Mouse (Mus musculus): Measurements from ENCODE around the gene Mcidas. TPM values are rescaled to one million over a fixed set of nuclear protein-coding genes. Genes with fewer than 3 reads are reported as not detected.

Gene Mcidas
- polyA plus RNA-seq, 1 experiment, result 0.10 TPM

GRCm38 (mm10) chr13:113031351-113031750 is 37.7 kb downstream of the Mcidas start:
- TF ChIP-seq POLR2A (IDR thresholded peaks at IDR 0.05; ENCODE audit: extremely low read depth, insufficient read depth, low read length), result no peak
- no peak for TF ChIP-seq CTCF (IDR thresholded peaks at IDR 0.05; ENCODE audit: extremely low read depth, insufficient read depth, low read length)
- no peaks in the 10 kb centered on the region for H3K4me1 ChIP-seq (ENCODE audit: control insufficient read depth, insufficient read depth, low read length)
- H3K4me3 ChIP-seq (ENCODE audit: insufficient read depth, low read length), result peak overlapping the region; percentile 33; the same call in 1 of the 2 replicates
- no peak overlapping the region for H3K27ac ChIP-seq (ENCODE audit: insufficient read depth, low read length)

- H3K4me1 ChIP-seq (ENCODE audit: control insufficient read depth, insufficient read depth, low read length), result no peaks in the 10 kb centered on the region
- peak overlapping the region; percentile 33 for H3K4me3 ChIP-seq (ENCODE audit: insufficient read depth, low read length)
- no peak overlapping the region for H3K27ac ChIP-seq (ENCODE audit: insufficient read depth, low read length)
- no peak for TF ChIP-seq POLR2A (IDR thresholded peaks at IDR 0.05; ENCODE audit: extremely low read depth, insufficient read depth, low read length)
- no peak for TF ChIP-seq CTCF (IDR thresholded peaks at IDR 0.05; ENCODE audit: extremely low read depth, insufficient read depth, low read length)
Measured at GRCm38 (mm10) chr13:113031792-113032571, 38.3 kb downstream of the Mcidas start.

GRCm38 (mm10) chr13:113032831-113033230 is 39.2 kb downstream of the Mcidas start:
- H3K4me3 ChIP-seq (ENCODE audit: insufficient read depth, low read length), result no peak overlapping the region
- no peak overlapping the region for H3K27ac ChIP-seq (ENCODE audit: insufficient read depth, low read length)
- TF ChIP-seq CTCF (IDR thresholded peaks at IDR 0.05; ENCODE audit: extremely low read depth, insufficient read depth, low read length) (no peak), POLR2A (IDR thresholded peaks at IDR 0.05; ENCODE audit: extremely low read depth, insufficient read depth, low read length) (no peak)
- no peaks in the 10 kb centered on the region for H3K4me1 ChIP-seq (ENCODE audit: control insufficient read depth, insufficient read depth, low read length)

- H3K4me1 ChIP-seq (ENCODE audit: control insufficient read depth, insufficient read depth, low read length), result no peaks in the 10 kb centered on the region
Measured at GRCm38 (mm10) chr13:113034271-113034886, 40.7 kb downstream of the Mcidas start.

GRCm38 (mm10) chr13:113034950-113035421 is 41.3 kb downstream of the Mcidas start, which contains the start of gene Cdc20b:
Gene Cdc20b, plus strand, starts transcription at chr13:113035111.
- H3K27ac ChIP-seq (ENCODE audit: insufficient read depth, low read length), result no peak within 1 kb of the TSS
- H3K4me3 ChIP-seq (ENCODE audit: insufficient read depth, low read length), result peak within 1 kb of the TSS; percentile 19
- TF ChIP-seq CTCF (IDR thresholded peaks at IDR 0.05; ENCODE audit: extremely low read depth, insufficient read depth, low read length) (no peak), POLR2A (IDR thresholded peaks at IDR 0.05; ENCODE audit: extremely low read depth, insufficient read depth, low read length) (no peak)
- no peaks in the 10 kb centered on the region for H3K4me1 ChIP-seq (ENCODE audit: control insufficient read depth, insufficient read depth, low read length)

More at GRCm38 (mm10) chr13:113034271-113034886, 40.7 kb downstream of the Mcidas start:
- Histone ChIP-seq H3K4me3 (ENCODE audit: insufficient read depth, low read length) (peak overlapping the region; percentile 19; the same call in 1 of the 2 replicates), H3K27ac (ENCODE audit: insufficient read depth, low read length) (no peak overlapping the region)
- TF ChIP-seq CTCF (IDR thresholded peaks at IDR 0.05; ENCODE audit: extremely low read depth, insufficient read depth, low read length) (no peak), POLR2A (IDR thresholded peaks at IDR 0.05; ENCODE audit: extremely low read depth, insufficient read depth, low read length) (no peak)

GRCm38 (mm10) chr13:113035852-113036251 is 42.2 kb downstream of the Mcidas start:
- no peak overlapping the region for H3K27ac ChIP-seq (ENCODE audit: insufficient read depth, low read length)
- H3K4me3 ChIP-seq (ENCODE audit: insufficient read depth, low read length), result no peak overlapping the region
- no peak for TF ChIP-seq POLR2A (IDR thresholded peaks at IDR 0.05; ENCODE audit: extremely low read depth, insufficient read depth, low read length)
- peak; percentile 80 for TF ChIP-seq CTCF (IDR thresholded peaks at IDR 0.05; ENCODE audit: extremely low read depth, insufficient read depth, low read length)
- no peaks in the 10 kb centered on the region for H3K4me1 ChIP-seq (ENCODE audit: control insufficient read depth, insufficient read depth, low read length)

- TF ChIP-seq CTCF (IDR thresholded peaks at IDR 0.05; ENCODE audit: extremely low read depth, insufficient read depth, low read length) (no peak), POLR2A (IDR thresholded peaks at IDR 0.05; ENCODE audit: extremely low read depth, insufficient read depth, low read length) (no peak)
- Histone ChIP-seq H3K27ac (ENCODE audit: insufficient read depth, low read length) (no peak overlapping the region), H3K4me1 (ENCODE audit: control insufficient read depth, insufficient read depth, low read length) (no peaks in the 10 kb centered on the region), H3K4me3 (ENCODE audit: insufficient read depth, low read length) (no peak overlapping the region; the same call in 1 of the 2 replicates)
Measured at GRCm38 (mm10) chr13:113044876-113045275, 51.2 kb downstream of the Mcidas start.

GRCm38 (mm10) chr13:113045458-113046110 is 51.9 kb downstream of the Mcidas start:
- no peak for TF ChIP-seq POLR2A (IDR thresholded peaks at IDR 0.05; ENCODE audit: extremely low read depth, insufficient read depth, low read length)
- no peak for TF ChIP-seq CTCF (IDR thresholded peaks at IDR 0.05; ENCODE audit: extremely low read depth, insufficient read depth, low read length)
- Histone ChIP-seq H3K4me1 (ENCODE audit: control insufficient read depth, insufficient read depth, low read length) (no peaks in the 10 kb centered on the region), H3K27ac (ENCODE audit: insufficient read depth, low read length) (no peak overlapping the region), H3K4me3 (ENCODE audit: insufficient read depth, low read length) (peak overlapping the region; percentile 27; the same call in 1 of the 2 replicates)

- no peak within 1 kb of the TSS for H3K27ac ChIP-seq (ENCODE audit: insufficient read depth, low read length)
Measured at GRCm38 (mm10) chr13:113046211-113046883, 52.7 kb downstream of the Mcidas start, which contains the start of gene Gpx8. Gene Gpx8, minus strand, starts transcription at chr13:113046410.

More at GRCm38 (mm10) chr13:113046211-113046883, 52.7 kb downstream of the Mcidas start, which contains the start of gene Gpx8:
- Histone ChIP-seq H3K4me3 (ENCODE audit: insufficient read depth, low read length) (peak within 1 kb of the TSS; percentile 27), H3K4me1 (ENCODE audit: control insufficient read depth, insufficient read depth, low read length) (no peaks in the 10 kb centered on the region)
- TF ChIP-seq CTCF (IDR thresholded peaks at IDR 0.05; ENCODE audit: extremely low read depth, insufficient read depth, low read length) (peak; percentile 50), POLR2A (IDR thresholded peaks at IDR 0.05; ENCODE audit: extremely low read depth, insufficient read depth, low read length) (no peak)
